Mouse (Mus musculus) lung, postnatal 0 days (tissue): ENCODE measurements at regions not wholly inside any gene's neighbourhood (a gene's known extent, or its start where the extent isn't known, plus 50 kb on each side); places are given as distances from the start of the nearest gene placed in this dataset.

Experiments used
- CTCF ChIP-seq: IDR thresholded peaks from 2 replicates; pipeline ENCODE4 v1.5.1; 2016; ENCODE audit warnings: antibody characterized with exemption, mild to moderate bottlenecking
- EP300 ChIP-seq: IDR thresholded peaks from 2 replicates; pipeline ENCODE4 v1.6.1; 2016; ENCODE audit warnings: antibody characterized with exemption, mild to moderate bottlenecking, control low read depth

DNA sequence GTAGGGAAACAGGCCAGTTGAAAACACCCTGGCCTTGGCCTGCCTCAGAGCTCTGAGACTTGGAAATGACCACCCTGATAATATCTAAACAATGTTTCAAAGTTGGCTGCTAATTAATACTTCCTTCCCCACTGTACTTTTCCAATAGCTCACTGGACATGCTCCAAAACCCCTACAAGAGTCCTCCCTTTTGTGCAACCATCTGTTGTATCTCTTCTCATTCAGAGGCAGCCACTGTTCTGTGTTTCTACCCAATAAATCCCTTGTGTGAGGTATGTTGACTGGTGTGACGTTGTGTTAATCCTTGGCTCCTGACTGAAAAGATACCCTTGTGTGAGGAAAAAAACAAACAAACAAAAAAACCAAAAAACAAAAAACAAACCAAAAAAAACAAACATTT is 193.3 kb upstream of the Tpk1 start:
- TF ChIP-seq EP300 (no peak), CTCF (no peak)
